Mouse (Mus musculus) MN1 (cell line): ENCODE results near the gene Add1.
A peak's percentile ranks its signal among the peaks of the same experiment; 100 is the strongest.
"Not testable (repeated sequence)": the region's sequence is repeated elsewhere in the genome, so short reads cannot be mapped to it uniquely, and the experiment has no call there.

Source experiments
- DNase-seq: peaks from one replicate; pipeline ENCODE4 v3.0.0-alpha.2; 2016; ENCODE audit warnings: low spot score

The Add1 gene

DNA sequence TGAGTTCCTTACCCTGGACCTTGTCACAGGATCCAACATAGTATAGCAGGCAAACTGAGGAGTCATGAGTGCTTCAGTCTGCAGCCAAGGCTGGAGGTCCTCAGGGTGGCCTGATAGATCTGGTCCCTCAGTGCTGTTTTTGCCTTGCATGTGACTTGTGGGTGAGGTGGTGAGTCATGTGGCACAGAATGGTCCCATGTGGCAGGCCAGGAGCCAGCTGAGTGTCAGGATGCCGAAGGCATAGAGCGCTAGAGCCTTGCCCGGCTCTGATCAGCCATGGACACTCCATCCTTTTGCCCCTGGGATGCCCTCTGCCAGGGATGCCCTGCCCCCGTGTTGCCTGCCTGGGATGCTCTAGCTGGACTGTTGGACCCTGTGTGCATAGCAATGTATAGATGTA is 21.6 kb upstream of the Add1 start:
- DNase-seq, result peak; percentile 51

DNA sequence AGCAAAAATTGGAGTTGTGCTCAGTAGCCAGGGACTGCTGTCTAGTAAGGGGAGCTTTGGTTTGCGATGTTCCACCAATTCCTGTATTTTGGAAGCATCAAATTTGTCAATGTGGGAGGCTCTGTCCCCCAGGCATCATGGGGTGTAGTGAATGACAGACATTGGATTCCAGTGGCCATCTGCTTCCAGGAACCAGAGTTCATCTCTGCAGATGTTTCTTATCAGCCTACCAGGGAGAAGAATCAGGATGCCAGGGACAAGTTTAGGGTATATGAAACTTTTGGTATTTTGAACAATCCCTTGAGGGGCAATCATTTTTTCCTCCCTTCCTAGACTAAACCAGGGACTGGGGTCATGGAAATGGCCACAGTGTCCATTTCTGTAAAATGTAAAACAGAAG is 9.6 kb upstream of the Add1 start:
- no peak for DNase-seq

- no peak for DNase-seq
Measured at GRCm38 (mm10) chr5:34564291-34564690, 9.2 kb upstream of the Add1 start.

DNA sequence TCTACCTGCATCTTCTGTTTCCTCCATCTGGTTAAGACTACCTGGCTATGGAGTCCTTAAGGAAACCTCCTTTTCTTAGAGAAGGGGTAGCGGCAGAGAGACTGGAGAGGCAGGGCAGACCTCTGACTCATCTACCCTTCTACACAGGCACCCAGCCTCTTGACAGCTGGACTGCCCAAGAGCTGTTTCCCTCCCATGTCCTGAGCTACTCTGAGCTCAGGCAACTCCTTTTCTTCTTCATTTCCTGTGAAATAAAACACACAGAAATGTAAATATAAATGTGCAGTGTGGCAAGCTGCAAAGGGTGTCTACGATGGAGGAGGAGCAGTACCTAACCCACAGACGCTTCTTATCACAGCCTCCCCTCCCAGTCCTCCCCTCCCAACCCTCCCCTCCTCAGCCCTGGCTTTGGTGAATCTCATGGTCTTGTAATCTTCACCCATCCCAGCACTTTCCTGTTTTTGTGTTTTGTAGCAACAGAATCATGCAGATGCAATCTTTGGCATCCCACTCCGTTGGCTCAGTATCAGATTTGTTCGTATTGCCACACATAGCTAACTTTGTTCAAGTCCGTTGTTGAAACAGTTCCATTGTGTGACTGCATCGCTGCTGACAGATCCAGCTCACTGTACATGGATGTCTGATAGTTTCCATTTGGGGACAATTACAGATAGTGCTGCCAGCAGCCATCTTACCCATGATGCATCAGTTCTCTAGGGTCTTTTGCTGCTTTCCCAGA is 7.8 kb upstream of the Add1 start:
- DNase-seq, result peak; percentile 40

DNA sequence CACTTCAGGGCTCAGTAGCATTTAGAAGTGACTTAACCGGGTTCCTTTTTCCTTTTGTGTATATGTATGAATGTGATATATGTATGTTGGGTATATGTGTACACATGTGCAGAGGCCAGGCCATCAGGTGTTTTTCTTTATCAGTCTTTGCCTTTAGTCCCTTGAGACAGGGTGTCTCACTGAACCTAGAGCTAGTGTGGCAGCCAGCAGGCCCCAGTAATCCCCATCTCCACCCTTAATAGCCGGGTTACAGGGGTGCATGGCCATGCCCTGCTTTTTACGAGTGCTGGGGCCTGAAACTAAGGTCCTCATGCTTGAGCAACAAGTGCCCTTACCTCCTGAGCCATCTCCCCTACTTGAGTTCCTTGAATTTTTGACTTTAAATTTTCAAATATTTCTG is 1.9 kb upstream of the Add1 start:
- DNase-seq, result no peak

- not testable (repeated sequence) for DNase-seq
Measured at GRCm38 (mm10) chr5:34572568-34572967, 896 bp upstream of the Add1 start.

DNA sequence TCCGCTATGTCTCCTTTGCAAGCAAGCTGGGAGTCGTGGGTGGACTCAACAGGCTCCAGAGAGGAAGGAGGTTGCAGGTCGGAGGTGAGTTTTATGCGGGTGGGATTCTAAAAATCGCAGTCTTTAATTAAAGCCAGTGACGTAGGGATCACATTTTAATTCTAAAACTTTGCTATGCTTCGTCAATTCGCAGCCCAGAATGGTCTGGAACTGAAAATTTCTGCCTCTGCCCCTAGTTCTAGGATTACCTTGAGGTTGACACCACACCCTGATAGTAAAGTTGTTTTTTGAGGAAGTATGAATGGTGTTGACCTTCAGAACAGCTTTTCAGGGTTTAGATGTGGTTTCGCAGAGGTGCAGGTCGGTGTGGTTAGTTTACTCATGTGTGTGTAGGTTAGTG is 1.3 kb downstream of the Add1 start:
- no peak for DNase-seq

DNA sequence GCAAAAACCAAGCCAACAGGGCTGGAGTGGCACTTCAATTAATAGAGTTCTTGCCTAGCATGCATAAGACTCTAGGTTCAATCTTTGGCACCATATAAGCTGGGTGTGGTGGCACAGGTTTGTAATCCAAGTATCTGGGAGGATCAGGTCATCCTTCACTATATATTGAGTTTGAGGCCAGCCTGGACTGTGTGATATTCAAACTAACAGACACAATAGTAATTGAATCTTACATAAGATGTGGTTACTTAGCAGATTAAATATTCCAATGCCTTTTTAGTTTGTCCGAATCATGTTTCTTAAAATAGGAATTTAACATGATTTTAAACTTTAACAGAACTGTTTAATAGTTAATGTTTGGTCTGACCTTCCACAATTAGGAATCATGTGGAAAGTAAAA is 2.8 kb downstream of the Add1 start:
- no peak for DNase-seq

GRCm38 (mm10) chr5:34578038-34578655 is 4.7 kb downstream of the Add1 start:
- no peak for DNase-seq

- DNase-seq, result no peak
Measured at GRCm38 (mm10) chr5:34579377-34579776, 5.9 kb downstream of the Add1 start.

GRCm38 (mm10) chr5:34581671-34582313 is 8.3 kb downstream of the Add1 start:
- peak; percentile 86 for DNase-seq

- DNase-seq, result no peak
Measured at GRCm38 (mm10) chr5:34582314-34582675, 8.8 kb downstream of the Add1 start.

DNA sequence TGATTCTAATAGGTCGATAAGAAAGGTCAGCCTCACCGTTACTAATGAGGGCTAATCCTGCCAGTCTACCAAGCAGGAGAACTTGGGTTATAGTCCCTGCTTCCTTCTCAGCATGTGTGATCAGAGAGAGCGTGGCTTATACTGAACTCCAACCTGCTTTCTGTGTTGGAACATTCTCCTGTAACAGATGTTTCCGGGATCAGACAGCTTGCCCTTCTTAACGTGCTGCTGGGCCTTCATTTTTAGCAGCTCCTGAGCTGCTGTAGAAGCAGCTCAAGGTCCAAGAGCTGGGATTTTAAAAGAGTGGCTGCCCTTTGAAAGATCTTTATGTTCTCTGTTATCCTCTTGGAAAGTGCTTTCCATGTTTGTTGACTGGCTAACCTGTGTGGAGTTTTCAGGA is 11.8 kb downstream of the Add1 start:
- no peak for DNase-seq

DNA sequence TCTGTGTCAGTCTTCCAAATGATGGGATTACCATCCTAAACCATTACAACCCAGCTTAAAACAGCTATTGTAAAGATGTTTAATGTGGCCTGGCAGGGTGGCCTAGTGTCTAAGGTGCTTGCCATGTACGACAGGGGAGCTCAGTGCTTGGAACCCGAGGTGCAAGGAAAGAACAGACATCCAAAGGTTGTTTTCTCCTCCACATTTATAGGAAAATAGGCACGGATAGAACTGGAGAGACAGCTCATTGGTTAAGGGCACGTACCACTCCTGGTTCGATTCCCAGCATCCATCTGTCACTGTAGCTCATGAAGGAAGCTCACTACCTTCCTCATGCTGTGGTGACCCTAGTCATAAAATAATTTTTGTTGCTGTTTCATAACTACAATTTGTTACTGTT is 14.4 kb downstream of the Add1 start:
- no peak for DNase-seq

DNA sequence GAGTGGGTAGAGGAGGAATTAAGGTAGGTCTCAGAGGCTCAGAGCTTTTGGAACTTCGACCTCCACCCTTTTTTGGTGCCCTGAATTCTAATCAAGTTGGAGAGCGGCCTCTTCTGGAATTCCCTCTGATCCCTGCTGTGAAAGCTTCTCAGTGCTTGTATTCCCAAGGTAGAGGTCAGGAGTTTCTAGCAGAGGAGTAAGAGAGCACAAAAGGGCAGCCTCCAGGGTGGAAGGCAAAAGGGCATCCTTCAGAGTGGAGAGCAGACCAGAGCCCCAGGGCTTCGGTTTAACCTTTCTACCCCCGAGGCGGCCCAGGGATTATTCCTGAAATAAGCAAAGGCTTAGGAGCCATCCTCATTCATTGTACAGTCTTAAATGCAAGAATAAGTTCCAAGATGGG is 16.6 kb downstream of the Add1 start:
- DNase-seq, result no peak

DNA sequence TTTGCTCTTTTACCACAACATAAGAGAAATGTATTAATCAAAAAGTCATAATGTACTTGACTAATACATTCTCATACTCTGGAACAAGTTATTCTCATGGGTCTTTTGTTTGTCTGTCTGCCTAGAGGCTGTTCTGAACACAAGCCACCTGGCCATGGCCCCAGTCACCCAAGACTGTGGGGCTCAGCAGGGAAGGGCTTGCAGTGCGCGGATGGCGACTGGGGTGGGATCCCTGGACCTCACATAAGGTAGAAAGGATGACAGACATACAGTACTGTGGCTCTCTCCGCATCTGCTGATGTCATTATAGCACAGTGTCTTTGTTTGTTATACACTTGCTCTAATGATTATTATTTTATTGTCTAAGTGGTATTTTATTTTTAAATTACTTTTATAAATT is 17.2 kb downstream of the Add1 start:
- no peak for DNase-seq

DNA sequence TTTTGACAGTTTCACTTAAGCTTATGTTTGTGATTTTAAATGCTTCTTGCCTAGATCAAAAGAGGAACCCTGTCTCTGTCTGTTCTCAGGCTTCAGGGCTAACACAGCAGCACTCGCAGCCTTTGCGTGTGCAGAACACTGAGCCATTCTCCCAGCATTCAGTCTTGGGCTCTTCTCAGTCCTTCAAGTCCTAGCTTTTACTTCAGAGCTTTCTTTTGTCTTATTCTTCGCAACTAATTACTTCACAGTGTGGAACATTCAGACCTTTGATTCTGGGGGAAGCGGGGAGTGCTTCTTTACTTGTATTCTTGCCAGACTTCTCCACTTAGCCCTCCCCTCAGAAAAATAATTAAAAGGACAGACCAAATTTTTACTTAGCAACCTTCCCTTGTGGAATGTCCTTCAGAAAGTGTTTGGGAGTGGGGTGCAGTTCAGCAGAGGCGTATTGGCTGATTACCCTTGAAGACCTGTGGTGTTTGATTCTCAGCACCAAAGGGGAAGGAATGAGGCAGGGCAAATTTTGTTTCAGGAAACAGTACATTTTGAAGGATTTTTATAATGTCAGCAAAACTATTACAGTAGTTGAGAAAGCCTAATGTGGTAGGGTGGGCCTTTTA is 18.0 kb downstream of the Add1 start:
- no peak for DNase-seq

DNA sequence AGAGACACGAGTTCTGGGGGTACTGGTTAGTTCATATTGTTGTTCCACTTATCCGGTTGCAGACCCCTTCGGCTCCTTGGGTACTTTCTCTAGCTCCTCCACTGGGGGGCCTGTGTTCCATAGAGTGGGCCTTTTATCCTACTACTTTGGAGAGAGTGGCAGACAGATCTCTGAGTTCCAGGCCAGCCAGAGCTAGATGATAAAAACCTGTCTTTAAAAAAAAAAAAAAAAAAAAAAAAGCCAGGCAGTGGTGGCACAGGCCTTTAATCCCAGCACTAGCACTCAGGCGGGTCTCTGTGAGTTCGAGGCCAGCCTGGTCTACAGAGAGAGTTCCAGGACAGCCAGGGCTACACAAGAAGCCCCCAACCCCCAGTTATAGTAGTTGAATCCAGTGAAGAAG is 18.8 kb downstream of the Add1 start:
- not testable (repeated sequence) for DNase-seq

DNA sequence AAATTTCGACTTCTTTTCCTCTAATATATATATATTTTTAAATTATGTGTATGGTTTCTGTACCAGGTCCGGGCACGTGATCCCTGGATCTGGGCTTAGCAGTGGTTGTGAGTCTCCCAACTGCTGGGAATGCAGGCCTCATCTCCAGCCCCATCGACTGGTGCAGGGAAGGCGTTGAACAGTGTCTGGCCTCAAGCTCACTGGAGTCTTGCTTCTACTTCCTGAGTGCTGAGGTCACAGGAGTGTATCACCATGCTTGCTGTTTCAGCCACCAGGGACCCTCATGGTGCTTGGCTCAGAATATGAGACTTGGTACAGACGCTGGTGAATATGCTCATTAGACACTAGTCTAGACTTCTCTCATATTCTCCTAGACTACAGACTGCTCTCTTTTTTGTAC is 19.2 kb downstream of the Add1 start:
- DNase-seq, result no peak

DNA sequence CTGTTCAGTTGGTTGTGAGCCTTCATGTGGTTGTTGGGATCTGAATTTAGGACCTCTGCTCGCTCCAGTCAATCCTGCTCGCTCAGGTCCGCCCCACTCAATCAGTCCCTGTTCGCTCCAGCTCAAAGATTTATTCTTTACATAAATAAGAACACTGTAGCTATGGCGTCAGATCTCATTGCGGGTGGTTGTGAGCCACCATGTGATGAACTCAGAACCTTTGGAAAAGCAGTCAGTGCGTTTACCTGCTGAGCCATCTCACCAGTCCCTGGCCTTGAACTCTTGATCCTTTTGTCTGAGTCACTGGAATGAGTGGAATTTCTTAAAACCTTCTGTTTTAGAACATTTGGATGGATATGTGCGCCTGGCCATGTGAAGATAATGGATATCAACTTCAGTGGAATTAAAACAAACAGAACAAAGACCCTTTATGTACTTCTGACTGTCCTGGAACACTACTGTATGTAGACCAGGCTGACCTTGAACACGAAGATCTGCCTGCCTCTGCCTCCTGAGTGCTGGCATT is 19.8 kb downstream of the Add1 start:
- no peak for DNase-seq

DNA sequence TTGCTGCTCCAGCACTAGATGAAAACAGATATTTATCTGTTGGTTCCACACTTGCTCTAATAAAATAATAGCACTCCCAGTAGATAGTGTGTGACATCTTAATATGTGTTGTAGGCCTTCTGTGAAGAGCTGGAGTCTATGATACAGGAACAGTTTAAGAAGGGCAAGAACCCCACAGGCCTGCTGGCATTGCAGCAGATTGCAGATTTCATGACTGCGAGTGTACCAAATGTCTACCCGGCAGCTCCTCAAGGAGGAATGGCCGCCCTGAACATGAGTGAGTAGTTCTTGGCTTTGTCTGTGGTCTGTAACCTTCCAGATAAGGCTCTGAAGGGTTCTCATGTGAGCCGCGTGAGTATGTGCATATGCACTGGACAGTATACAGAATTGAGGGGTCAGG is 31.1 kb downstream of the Add1 start:
- peak; percentile 23 for DNase-seq

DNA sequence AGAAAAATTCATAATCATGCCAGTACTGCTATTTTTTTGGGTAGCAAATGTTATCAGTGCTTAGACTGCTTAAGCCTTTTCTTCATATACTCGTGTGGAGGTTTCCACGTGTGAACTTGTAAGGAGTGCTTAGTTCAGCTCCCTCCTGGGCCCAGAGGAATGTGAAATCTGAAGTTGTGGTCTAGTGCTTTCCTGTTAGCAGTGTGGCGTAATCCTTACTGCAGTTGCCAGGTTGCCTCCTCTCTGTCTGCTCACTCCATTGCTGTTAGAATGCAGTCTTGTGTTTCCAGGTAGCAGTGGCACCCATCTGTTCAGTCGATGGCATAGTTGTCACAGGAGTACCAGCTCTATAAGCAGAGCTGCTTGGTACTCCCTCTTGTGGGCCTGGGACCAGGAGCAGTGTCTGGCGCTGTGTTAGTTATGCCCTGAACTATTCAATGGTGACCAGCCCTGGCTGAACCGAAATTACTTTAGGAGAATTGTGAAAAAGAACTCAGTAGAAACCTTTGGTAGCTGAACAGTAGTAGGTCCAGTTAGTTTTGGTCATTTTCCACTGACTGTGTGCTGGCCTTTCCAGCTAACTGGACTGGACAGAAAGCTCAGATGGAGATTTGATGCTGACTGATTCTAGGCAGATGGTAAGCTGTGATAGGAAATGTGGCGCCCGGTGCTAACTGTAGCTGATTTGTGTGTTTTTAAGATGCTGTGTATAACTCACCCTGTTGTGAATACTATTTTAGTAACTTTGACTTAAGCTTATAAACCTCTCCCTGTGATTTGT is 33.8 kb downstream of the Add1 start:
- DNase-seq, result no peak
